Mouse (Mus musculus): ENCODE measurements around the gene Dact3. TPM values are rescaled to one million over a fixed set of nuclear protein-coding genes. Genes with fewer than 3 reads are reported as not detected.

Gene Dact3
- total RNA-seq, 2 experiments from 2014 or later: 3.1 to 3.8 TPM

Other genes starting within 250 kb of the Dact3 start
- gene Ceacam15, start 199.6 kb upstream of the Dact3 start, total RNA-seq (2021): not detected
- not detected for gene Ceacam9, start 153.4 kb upstream of the Dact3 start, total RNA-seq (2021)
- gene Ap2s1, start 136.9 kb upstream of the Dact3 start, total RNA-seq (2021): 100 to 1,000 TPM; 120 to 146 TPM
- gene Slc1a5, start 94.0 kb upstream of the Dact3 start, total RNA-seq (2021): 100 to 1,000 TPM in 1 of 2 experiments, 10 to 100 TPM in 1; 89.3 to 253 TPM
- gene Strn4, start 59.4 kb upstream of the Dact3 start, total RNA-seq (2021): 10 to 100 TPM; 67.7 to 69.3 TPM
- 10 to 100 TPM; 23.7 to 25.2 TPM for gene Fkrp, start 58.6 kb upstream of the Dact3 start, total RNA-seq (2021)
- gene Prkd2, start 32.4 kb upstream of the Dact3 start, total RNA-seq (2021): 10 to 100 TPM; 13.9 to 23.3 TPM
- under 1 TPM in 1 of 2 experiments, not detected in 1; 0.35 TPM for gene Gng8, start 16.5 kb downstream of the Dact3 start, total RNA-seq (2021)
- 1 to 10 TPM in 1 of 2 experiments, under 1 TPM in 1; 0.96 to 1.1 TPM for gene Ptgir, start 31.2 kb downstream of the Dact3 start, total RNA-seq (2021)
- gene Calm3, start 48.8 kb downstream of the Dact3 start, total RNA-seq (2021): 100 to 1,000 TPM; 227 to 234 TPM
- 10 to 100 TPM; 24.4 to 33.3 TPM for gene Pnmal2, start 69.4 kb downstream of the Dact3 start, total RNA-seq (2021)
- 1 to 10 TPM; 3.5 to 4.0 TPM for gene Pnmal1, start 84.4 kb downstream of the Dact3 start, total RNA-seq (2021)
- 1 to 10 TPM; 1.6 to 2.0 TPM for gene Gm42372, start 107.8 kb downstream of the Dact3 start, total RNA-seq (2021)
- gene Ccdc8, start 117.4 kb downstream of the Dact3 start, total RNA-seq (2021): 10 to 100 TPM; 18.3 TPM
- 10 to 100 TPM; 88.9 to 95.2 TPM for gene Ppp5c, start 152.6 kb downstream of the Dact3 start, total RNA-seq (2021)
- 1 to 10 TPM; 3.4 to 4.3 TPM for gene Hif3a, start 187.1 kb downstream of the Dact3 start, total RNA-seq (2021)
- under 1 TPM; 0.32 to 0.33 TPM for gene Psg16, start 198.7 kb downstream of the Dact3 start, total RNA-seq (2021)

Measured in adrenal gland, adult 18-20 months (tissue).